Mouse (Mus musculus): ENCODE measurements around the gene Mst1r.

DNA sequence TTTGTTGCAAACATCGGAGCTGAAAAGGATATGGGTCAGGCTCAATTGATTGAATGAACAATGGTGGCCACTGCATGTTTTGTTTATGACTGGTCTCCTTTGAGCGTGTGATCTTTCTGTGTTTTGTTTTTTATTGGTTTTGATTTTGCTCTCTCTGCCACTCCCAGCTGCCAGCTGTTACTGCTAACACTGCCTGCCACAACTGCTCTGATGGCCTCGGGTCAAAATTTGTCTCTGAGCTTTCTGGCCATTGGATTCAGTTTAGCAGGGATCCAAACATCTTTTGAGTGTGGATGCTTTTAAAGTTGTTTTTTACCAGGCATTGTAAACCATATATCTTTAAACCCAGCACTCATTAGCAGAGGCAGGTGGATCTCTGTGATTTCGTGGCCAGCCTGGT lies 26.3 kb upstream of the Mst1r start:
- TF ChIP-seq EP300 (IDR thresholded peaks at IDR 0.05; ENCODE audit: low read depth) = no peak
- TF ChIP-seq CTCF (IDR thresholded peaks at IDR 0.05; ENCODE audit: low read depth) = no peak
